Mouse (Mus musculus): ENCODE data around the gene Rbp7. TPM values are rescaled to one million over a fixed set of nuclear protein-coding genes. Genes with fewer than 3 reads are reported as not detected.

The Rbp7 gene
- total and polyA plus RNA-seq, 2 experiments from 2014 or later: 2.2 to 64.1 TPM

- no peaks in the 10 kb centered on the region for H3K4me1 ChIP-seq (ENCODE audit: control insufficient read depth, insufficient read depth)
- H3K9me3 ChIP-seq (replicated peaks; ENCODE audit: control insufficient read depth, low read length): no peaks in the 10 kb centered on the region
- H3K27me3 ChIP-seq (ENCODE audit: control insufficient read depth, insufficient read depth, low read length): no peaks in the 10 kb centered on the region
- H3K27ac ChIP-seq (ENCODE audit: low read depth): no peak within 1 kb of the TSS
- H3K36me3 ChIP-seq (replicated peaks; ENCODE audit: control insufficient read depth, insufficient read depth, low read length): peaks cover 15% of the 10 kb centered on the region
- no peak within 1 kb of the TSS for H3K4me2 ChIP-seq (ENCODE audit: low read depth, low read length)
- DNase-seq (ENCODE audit: low spot score) (no peak), ATAC-seq (ENCODE audit: insufficient read depth, low read depth) (no peak)
- WGBS: 84% methylated on average over 11 of the region's 11 CpGs
- H3K4me3 ChIP-seq (ENCODE audit: low read depth, low read length): no peak within 1 kb of the TSS
- H3K9ac ChIP-seq (replicated peaks; ENCODE audit: low read depth, low read length): no peak within 1 kb of the TSS
- no peak for TF ChIP-seq EP300 (IDR thresholded peaks at IDR 0.05; ENCODE audit: low read depth)
- TF ChIP-seq CTCF (IDR thresholded peaks at IDR 0.05; ENCODE audit: low read depth): no peak
These were observed 22.3 kb upstream of the Rbp7 start, which contains the start of gene Tmem274 for GRCm38 (mm10) chr4:149477078-149477477. TSS of gene Tmem274 (plus strand) at chr4:149477378.

- Histone ChIP-seq H3K4me3 (ENCODE audit: low read depth, low read length) (no peak overlapping the region), H3K9me3 (replicated peaks; ENCODE audit: control insufficient read depth, low read length) (no peaks in the 10 kb centered on the region), H3K4me1 (ENCODE audit: control insufficient read depth, insufficient read depth) (no peaks in the 10 kb centered on the region), H3K4me2 (ENCODE audit: low read depth, low read length) (no peak overlapping the region), H3K27ac (ENCODE audit: low read depth) (no peak overlapping the region), H3K36me3 (replicated peaks; ENCODE audit: control insufficient read depth, insufficient read depth, low read length) (peaks cover 17% of the 10 kb centered on the region), H3K27me3 (ENCODE audit: control insufficient read depth, insufficient read depth, low read length) (no peaks in the 10 kb centered on the region), H3K9ac (replicated peaks; ENCODE audit: low read depth, low read length) (no peak overlapping the region)
- DNase-seq (ENCODE audit: low spot score) (no peak), ATAC-seq (ENCODE audit: insufficient read depth, low read depth) (no peak)
- 53% methylated on average over 7 of the region's 7 CpGs for WGBS
- TF ChIP-seq CTCF (IDR thresholded peaks at IDR 0.05; ENCODE audit: low read depth) (no peak), EP300 (IDR thresholded peaks at IDR 0.05; ENCODE audit: low read depth) (no peak)
These were observed 20.3 kb upstream of the Rbp7 start for GRCm38 (mm10) chr4:149475096-149475495.

- Histone ChIP-seq H3K36me3 (replicated peaks; ENCODE audit: control insufficient read depth, insufficient read depth, low read length) (peaks cover 36% of the 10 kb centered on the region), H3K27ac (ENCODE audit: low read depth) (no peak overlapping the region; the same call in 1 of the 2 replicates), H3K4me2 (ENCODE audit: low read depth, low read length) (no peak overlapping the region), H3K4me1 (ENCODE audit: control insufficient read depth, insufficient read depth) (no peaks in the 10 kb centered on the region), H3K9me3 (replicated peaks; ENCODE audit: control insufficient read depth, low read length) (no peaks in the 10 kb centered on the region), H3K9ac (replicated peaks; ENCODE audit: low read depth, low read length) (no peak overlapping the region), H3K27me3 (ENCODE audit: control insufficient read depth, insufficient read depth, low read length) (no peaks in the 10 kb centered on the region), H3K4me3 (ENCODE audit: low read depth, low read length) (no peak overlapping the region)
- TF ChIP-seq CTCF (IDR thresholded peaks at IDR 0.05; ENCODE audit: low read depth): no peak
- no peak for TF ChIP-seq EP300 (IDR thresholded peaks at IDR 0.05; ENCODE audit: low read depth)
- no peak for ATAC-seq (ENCODE audit: insufficient read depth, low read depth)
- 89% methylated on average over 3 of the region's 3 CpGs for WGBS
- no peak for DNase-seq (ENCODE audit: low spot score)
These were observed 14.8 kb upstream of the Rbp7 start for GRCm38 (mm10) chr4:149469557-149469956.

- Histone ChIP-seq H3K9me3 (replicated peaks; ENCODE audit: control insufficient read depth, low read length) (no peaks in the 10 kb centered on the region), H3K4me2 (ENCODE audit: low read depth, low read length) (no peak overlapping the region), H3K36me3 (replicated peaks; ENCODE audit: control insufficient read depth, insufficient read depth, low read length) (peaks cover 6% of the 10 kb centered on the region; the same call in 1 of the 2 replicates), H3K4me3 (ENCODE audit: low read depth, low read length) (no peak overlapping the region), H3K27me3 (ENCODE audit: control insufficient read depth, insufficient read depth, low read length) (no peaks in the 10 kb centered on the region), H3K4me1 (ENCODE audit: control insufficient read depth, insufficient read depth) (peaks cover 3% of the 10 kb centered on the region; the same call in 1 of the 2 replicates), H3K27ac (ENCODE audit: low read depth) (no peak overlapping the region), H3K9ac (replicated peaks; ENCODE audit: low read depth, low read length) (no peak overlapping the region)
- no peak for DNase-seq (ENCODE audit: low spot score)
- 64% methylated on average over 6 of the region's 6 CpGs for WGBS
- no peak for TF ChIP-seq EP300 (IDR thresholded peaks at IDR 0.05; ENCODE audit: low read depth)
- TF ChIP-seq CTCF (IDR thresholded peaks at IDR 0.05; ENCODE audit: low read depth): no peak
- ATAC-seq (ENCODE audit: insufficient read depth, low read depth): no peak
These were observed 8.7 kb upstream of the Rbp7 start for GRCm38 (mm10) chr4:149463435-149463950.

- TF ChIP-seq CTCF (IDR thresholded peaks at IDR 0.05; ENCODE audit: low read depth) (no peak), EP300 (IDR thresholded peaks at IDR 0.05; ENCODE audit: low read depth) (no peak)
- Histone ChIP-seq H3K27ac (ENCODE audit: low read depth) (0 out of 2 replicates have a peak overlapping the region, but pooled peaks have one; percentile 1), H3K36me3 (replicated peaks; ENCODE audit: control insufficient read depth, insufficient read depth, low read length) (no peaks in the 10 kb centered on the region), H3K4me1 (ENCODE audit: control insufficient read depth, insufficient read depth) (peaks cover 3% of the 10 kb centered on the region; the same call in 1 of the 2 replicates), H3K9ac (replicated peaks; ENCODE audit: low read depth, low read length) (no peak overlapping the region), H3K27me3 (ENCODE audit: control insufficient read depth, insufficient read depth, low read length) (no peaks in the 10 kb centered on the region), H3K9me3 (replicated peaks; ENCODE audit: control insufficient read depth, low read length) (no peaks in the 10 kb centered on the region), H3K4me3 (ENCODE audit: low read depth, low read length) (no peak overlapping the region), H3K4me2 (ENCODE audit: low read depth, low read length) (no peak overlapping the region)
- 70% methylated on average over 6 of the region's 6 CpGs for WGBS
- ATAC-seq (ENCODE audit: insufficient read depth, low read depth) (no peak), DNase-seq (ENCODE audit: low spot score) (no peak)
These were observed 7.7 kb upstream of the Rbp7 start for GRCm38 (mm10) chr4:149462305-149462971.

Measured in heart, postnatal 0 days (tissue).